Mouse (Mus musculus): ENCODE measurements around the gene Klhl25.
"Not testable (repeated sequence)": the region's sequence is repeated elsewhere in the genome, so short reads cannot be mapped to it uniquely, and the experiment has no call there.

The Klhl25 gene

DNA sequence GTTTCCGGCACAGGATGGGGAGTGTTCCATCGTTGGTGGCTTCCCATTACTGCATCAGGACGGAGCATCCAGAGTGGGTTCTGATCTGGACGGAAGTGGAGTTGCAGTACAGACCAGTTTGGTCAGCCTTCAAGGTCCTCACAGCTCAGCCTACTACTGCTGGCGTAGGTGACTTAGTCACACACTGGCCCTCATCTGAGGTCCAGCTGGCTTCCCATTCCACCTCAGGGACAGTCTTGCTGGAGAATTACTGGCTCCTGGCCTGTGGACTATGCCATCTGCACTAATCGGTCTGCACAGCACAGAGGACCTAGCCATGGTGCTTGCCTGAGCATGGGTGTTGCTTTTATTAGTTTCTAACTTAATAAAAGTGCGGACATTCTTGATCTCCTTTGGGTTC, 25.6 kb downstream of the Klhl25 start:
- no peak for DNase-seq (ENCODE audit: low read depth)

- DNase-seq (ENCODE audit: low read depth): not testable (repeated sequence)
These were observed 31.3 kb downstream of the Klhl25 start for GRCm38 (mm10) chr7:75879436-75879835.

GRCm38 (mm10) chr7:75880236-75880635, 32.1 kb downstream of the Klhl25 start:
- no peak for DNase-seq (ENCODE audit: low read depth)

- peak; percentile 74 for DNase-seq (ENCODE audit: low read depth)
These were observed 32.5 kb downstream of the Klhl25 start for GRCm38 (mm10) chr7:75880650-75881049.

DNA sequence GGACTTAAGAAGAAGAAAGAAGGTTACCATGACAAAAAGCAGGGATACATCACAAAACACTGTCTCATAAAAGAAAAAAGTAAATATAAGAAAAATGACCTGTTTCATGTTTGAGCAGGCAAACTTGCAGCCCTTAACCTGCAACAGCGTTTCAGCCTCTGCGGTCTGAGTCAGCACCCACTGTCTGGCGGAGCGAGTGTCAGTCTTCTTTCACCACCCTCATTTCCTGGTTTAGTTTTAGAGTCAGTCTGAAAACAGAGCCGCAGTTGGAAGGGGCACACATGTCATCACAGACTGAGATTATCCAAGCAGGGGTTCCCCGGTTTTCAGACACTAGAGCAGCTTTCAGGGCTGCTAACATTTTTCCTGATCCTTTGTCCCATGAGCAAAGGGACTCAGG, 33.3 kb downstream of the Klhl25 start:
- DNase-seq (ENCODE audit: low read depth): no peak

- no peak for DNase-seq (ENCODE audit: low read depth)
These were observed 33.7 kb downstream of the Klhl25 start for GRCm38 (mm10) chr7:75881791-75882190.

DNA sequence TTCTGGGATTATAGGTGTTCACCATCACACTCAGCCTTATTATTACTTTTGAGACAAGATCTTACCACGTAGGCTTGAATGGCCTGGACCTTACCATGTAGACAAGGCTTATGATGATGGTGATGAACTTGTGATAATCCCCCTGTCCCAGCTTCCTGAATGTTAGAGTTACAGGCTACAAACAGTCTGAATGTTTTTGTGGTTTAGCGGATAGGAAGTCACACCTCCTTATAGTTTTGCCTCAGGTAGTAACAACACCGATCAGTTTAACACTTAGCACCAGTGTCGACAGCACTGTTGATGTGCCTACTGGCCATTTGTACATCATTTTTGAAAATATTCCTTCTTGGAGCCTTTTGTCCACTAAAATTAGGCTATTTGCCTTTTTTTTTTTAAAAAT, 43.4 kb downstream of the Klhl25 start:
- DNase-seq (ENCODE audit: low read depth): no peak

DNA sequence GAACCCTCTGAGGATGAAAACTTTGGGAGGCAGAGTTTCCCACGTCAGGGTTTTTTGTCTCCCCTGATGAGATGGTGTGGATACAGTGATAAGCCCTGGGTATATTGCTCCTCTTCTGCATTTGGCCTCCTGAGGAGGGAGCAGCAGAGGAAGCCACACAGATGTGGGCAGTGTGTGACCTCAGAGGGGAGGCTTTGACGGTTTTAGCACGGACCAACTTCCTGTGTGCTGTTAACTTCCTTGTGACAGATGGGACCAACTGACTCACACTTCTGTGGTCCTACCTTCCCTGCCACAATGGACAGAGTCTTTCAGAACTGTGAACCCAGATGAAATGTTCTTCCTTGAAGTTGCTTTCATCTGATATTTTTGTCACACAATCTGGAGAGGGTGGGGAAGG, 44.6 kb downstream of the Klhl25 start:
- DNase-seq (ENCODE audit: low read depth): no peak

- no peak for DNase-seq (ENCODE audit: low read depth)
These were observed 45.6 kb downstream of the Klhl25 start for GRCm38 (mm10) chr7:75893709-75894108.

DNA sequence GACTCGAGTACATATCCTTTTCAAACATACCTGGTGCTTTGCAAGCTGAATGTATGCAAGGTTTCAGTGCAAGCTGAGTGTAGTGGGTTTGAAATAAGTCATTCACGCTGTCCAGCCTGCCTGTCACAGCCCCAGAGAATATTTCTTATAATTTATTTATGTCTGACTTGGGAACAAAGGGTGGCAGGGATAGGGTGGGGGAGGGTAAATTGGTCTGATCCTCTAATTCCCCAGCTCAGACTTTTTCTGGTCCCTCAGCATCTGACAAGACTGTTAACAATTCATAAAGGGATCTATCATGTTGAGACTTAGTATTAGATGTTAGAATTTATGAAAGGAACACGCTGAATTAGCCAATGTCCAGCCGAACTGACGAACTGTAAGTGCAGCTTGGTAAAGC, 48.9 kb downstream of the Klhl25 start:
- DNase-seq (ENCODE audit: low read depth): no peak

DNA sequence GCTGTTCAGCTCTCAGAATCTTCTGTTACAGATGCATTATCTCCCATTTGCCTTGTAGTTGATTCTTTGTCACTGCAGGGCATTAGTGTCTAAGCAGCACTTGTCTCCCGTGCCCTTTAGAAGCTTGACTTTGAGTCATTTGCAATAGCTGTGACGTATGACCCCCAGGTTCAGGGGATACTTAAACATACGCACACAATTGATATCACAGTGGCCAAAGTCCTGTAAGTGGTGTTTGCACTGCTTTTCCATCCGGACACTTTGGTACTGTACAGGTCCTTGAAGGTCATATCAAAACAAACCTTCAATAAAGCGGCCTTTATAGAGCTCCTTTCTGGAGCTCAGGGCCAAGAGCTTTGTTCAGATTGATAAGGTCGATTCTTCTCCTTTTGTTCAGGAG, 51.0 kb downstream of the Klhl25 start:
- no peak for DNase-seq (ENCODE audit: low read depth)

DNA sequence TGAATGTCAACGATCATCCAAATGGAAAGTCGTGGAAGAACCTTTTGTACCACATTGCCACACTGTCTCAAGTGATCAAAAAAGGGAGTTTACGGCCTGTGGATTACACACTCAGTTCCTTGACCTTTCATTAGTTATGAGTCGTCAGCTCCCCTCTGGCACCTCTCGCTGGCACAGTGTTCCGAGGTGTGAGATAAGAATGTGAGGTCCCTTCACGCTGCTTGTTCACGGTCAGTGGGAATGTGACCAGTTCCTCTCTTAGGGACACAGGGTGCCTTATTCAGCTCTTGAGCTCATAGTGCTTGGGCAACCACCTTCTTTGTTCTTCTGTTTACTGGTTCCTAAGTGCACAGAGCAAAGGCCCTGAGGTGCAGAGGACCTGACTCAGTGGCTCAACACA, 51.4 kb downstream of the Klhl25 start:
- no peak for DNase-seq (ENCODE audit: low read depth)

GRCm38 (mm10) chr7:75899954-75900353, 51.8 kb downstream of the Klhl25 start:
- no peak for DNase-seq (ENCODE audit: low read depth)

GRCm38 (mm10) chr7:75905145-75905544, 57.0 kb downstream of the Klhl25 start:
- no peak for DNase-seq (ENCODE audit: low read depth)

- DNase-seq (ENCODE audit: low read depth): peak; percentile 40
These were observed 62.0 kb downstream of the Klhl25 start for GRCm38 (mm10) chr7:75910035-75910651.

DNA sequence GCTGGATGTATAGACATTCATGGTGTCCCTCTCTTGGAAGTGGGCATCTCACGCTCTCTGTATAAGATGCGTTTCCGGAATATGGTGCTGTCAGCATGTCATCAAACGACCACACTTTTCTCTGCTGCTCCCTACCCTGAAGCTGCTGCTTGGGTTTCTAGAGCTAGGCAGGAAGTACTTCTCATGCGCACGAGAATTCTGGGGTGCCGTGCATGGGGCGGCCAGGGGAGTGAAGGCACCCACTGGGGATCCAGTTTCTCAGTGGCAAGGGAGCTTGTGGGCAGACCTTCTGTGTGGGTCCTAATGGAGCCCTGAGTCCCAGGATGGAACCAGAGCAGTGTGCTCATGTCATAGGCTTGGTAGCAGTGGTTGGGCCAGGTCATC, 62.5 kb downstream of the Klhl25 start:
- DNase-seq (ENCODE audit: low read depth): no peak

DNA sequence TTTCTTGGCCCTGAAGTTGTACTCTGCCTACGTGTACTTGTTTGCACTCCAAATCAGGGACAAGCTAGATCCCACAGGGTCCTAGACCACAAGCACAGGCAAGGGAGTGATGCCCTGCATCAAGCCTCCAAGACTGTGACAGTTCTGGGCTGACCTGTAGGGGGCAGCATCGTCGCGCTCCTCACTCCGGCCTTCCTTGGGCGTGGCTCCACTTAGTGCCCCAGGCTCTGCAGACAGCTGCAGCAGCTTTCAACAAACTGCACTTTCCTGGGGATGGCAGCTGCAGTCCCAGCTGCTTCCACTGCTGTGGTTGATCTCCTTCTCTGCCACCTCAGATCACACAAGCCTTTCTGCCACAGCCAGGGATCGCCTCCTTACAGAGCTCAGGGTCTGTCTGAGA, 65.8 kb downstream of the Klhl25 start:
- DNase-seq (ENCODE audit: low read depth): peak; percentile 53

GRCm38 (mm10) chr7:75915550-75915949, 67.4 kb downstream of the Klhl25 start:
- DNase-seq (ENCODE audit: low read depth): not testable (repeated sequence)

- no peak for DNase-seq (ENCODE audit: low read depth)
These were observed 69.6 kb downstream of the Klhl25 start for GRCm38 (mm10) chr7:75917662-75918061.

DNA sequence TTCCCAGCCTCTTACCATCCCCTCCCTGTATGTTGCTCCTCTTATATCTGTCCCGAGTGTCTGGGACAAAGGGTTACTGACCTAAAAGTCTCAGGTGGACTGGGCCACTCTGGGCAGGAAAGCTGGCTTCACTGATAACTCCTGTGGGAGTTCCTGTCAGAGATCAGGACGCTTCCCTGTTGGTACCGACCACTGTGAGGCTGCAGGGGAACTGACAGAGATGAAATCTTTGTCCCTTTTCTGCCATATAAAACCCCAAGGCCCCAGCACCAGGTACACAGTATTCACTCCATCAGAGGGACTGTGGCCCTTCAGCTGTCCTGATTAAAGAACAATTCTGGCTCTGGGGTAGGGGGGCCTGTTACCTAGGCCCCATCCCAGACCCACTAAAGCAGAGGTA, 71.6 kb downstream of the Klhl25 start:
- DNase-seq (ENCODE audit: low read depth): not testable (repeated sequence)

Measured in c-Kit-positive CD71-negative TER-119-negative erythroid progenitor cells, embryonic 14.5 days (primary cell).